Mouse (Mus musculus): ENCODE data around the gene Tbxas1.

Gene Tbxas1

DNA sequence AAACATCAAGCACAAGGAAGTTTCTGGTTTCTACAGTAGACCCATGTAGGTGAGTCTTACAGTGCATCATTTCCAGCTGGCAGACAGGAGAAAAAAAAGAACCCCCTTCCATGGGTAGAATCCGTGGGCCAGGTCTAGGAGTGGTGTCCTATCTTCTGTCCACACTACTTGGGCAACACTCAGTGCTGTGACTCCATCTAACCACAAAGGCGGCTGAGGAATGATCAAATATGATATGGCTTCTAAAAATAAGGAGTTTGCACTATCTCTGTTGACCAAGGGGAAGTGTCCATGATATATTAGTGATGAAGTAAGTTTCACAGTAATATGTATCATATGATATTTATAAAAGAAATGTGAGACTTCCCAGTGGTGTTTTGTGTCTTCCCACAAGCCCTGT lies 16.8 kb downstream of the Tbxas1 start:
- no peak for DNase-seq (ENCODE audit: low read depth in 1 of 2, low spot score in 2 of 2)

DNA sequence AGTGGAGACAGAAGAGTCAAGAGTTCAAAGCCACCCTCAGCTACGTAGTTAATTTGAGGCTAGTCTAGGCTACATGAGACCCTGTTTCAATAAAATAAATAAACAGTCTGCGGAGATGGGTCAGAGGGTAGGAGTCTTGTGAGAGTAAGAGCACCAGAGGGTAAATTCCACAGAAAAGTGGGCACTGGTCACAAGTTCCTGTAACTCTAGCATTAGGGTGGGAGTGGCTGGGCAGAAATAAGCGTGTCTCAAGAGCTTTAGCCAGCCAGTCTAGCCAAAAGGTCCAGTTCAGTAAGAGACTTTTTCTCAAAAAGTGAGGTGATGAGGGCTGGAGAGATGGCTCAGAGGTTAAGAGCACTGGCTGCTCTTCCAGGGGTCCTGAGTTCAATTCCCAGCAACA lies 18.4 kb downstream of the Tbxas1 start:
- no peak for DNase-seq (ENCODE audit: low read depth in 1 of 2, low spot score in 2 of 2)

DNA sequence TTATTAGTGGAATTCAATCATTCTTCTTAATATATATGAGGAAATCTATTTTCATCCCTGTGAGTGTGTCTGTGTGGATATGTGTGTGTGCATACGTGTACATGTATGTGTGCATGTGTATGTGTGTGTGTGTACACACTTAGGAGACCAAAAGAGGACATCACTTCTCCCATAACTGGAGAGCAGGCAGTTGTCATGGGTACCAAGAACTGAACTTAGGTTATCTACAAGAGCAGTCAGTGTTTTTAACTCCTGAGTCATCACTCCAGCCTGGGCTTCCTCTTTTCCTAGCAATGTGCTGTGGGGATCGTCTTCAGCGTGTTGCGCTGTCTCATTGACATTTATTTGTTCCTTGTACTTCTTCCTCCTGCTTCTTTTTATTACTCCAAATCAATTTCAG lies 24.9 kb downstream of the Tbxas1 start:
- peak in 1 of 2 experiments; percentile 32 for DNase-seq (ENCODE audit: low read depth in 1 of 2, low spot score in 2 of 2)

DNA sequence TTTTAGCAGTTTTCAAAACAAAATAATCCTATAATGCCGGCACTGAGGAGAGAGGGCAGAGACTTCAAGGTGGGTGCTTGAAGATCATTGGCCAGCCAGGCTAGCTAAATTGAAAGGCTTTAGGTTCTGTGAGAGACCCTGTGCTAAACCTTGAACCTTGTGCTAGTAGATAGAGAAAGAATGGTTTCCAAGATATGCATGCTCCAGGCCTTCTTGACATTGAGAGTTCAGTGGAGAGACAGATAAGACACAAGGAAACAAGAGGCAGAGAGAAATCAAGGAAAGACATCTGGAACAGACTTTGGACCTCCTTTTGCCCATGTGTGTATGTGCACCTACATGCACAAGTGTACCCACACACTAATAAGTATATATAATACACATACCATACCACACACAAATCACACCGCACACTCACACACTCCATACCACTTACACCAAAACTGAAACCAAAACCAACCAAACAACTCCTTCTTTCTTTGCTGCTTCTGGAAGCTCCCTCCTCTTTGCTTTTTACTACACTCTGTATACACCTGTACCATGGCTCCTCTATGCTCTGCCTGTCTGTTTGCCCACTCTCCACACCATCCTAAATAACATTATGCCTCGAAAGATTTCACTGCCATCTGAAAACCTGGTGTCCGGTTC lies 25.4 kb downstream of the Tbxas1 start:
- no peak for DNase-seq (ENCODE audit: low read depth in 1 of 2, low spot score in 2 of 2)

DNA sequence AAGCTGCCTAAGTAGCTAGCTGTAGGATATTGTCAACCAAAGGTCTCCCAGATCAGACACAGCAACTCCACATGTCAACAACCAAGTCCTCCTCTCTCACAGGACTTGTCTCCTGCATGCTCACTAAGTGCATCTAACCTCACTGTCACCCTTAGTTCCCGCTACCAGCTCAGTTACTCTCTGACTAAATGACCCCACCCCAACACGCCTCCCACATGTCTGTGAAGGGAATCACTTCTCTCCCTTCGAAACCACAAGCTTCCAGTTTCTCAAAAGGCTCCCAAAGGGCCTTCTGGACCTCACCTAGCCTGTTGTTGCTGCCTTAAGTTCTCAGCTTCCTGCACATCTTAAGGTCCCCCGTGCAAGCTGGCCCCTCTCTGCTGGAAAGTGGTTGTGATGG lies 25.9 kb downstream of the Tbxas1 start:
- peak; percentile 50 to 56 for DNase-seq (ENCODE audit: low read depth in 1 of 2, low spot score in 2 of 2)

DNA sequence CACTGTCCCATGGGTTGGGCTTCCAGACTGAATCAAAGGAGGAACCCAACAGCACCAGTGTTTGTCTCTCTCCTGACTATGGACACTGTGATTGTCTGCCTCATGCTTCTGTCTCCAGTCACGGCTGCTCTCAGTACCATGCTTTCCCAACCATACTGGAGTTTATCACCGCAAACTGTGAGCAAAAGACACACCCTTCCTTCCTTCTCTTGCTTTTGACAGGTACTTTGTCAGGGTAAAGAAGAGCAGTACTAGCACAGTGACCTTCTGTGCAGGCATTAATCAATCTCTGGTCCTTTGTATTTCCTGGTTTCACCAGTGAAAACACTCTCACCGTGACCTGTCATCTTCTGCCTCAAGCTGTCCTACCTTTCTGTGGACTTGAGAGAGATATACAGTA lies 26.4 kb downstream of the Tbxas1 start:
- no peak for DNase-seq (ENCODE audit: low read depth in 1 of 2, low spot score in 2 of 2)

DNA sequence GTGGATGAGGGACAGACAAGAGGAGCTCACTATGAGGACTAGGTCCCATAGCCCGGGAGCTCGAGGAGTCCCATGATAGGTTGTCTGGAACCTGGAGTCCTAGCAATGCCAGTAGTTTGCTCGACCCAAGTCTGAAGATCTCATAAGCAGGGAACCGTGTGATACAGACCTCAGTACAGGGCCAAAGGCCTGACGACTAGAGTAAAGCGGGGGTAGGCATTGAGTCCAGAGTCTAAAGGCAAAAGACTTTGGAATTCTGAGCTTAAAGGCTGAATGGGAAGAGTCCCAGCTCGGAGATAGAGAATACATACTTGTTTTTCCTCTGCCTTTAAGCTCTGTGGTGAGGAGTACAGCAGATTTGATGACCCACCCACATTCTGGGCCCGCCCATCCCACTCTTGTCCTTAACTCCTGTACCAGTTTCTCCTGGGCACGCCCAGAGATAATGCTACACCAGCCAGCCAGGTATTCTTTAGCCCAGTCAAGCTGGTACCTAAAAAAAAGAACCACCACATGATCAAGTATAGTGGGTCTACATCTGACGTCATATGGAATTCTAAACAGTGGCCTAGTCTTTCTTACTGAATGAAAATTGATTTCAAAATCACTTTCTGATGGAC lies 27.7 kb downstream of the Tbxas1 start:
- DNase-seq (ENCODE audit: low read depth in 1 of 2, low spot score in 2 of 2): no peak

DNA sequence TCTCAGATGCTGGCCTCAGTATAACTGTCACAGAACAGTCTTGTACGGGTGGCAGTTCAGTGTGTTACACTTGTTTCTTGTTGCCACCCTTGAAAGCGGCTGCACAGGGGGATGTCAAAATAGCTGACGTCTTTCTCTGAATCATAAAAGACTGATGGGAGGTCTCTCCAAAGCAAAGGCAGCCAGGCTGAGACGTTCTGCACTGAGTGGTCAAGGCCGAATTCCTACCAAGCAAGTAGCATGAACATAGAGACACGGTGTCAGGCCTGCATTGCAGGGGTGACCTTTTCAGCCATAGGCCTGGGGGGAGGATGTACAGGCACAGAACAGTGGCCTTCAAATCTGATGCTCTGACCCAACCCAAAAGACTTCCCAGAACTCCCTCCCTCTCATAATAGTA lies 30.8 kb downstream of the Tbxas1 start:
- DNase-seq (ENCODE audit: low read depth in 1 of 2, low spot score in 2 of 2): no peak

DNA sequence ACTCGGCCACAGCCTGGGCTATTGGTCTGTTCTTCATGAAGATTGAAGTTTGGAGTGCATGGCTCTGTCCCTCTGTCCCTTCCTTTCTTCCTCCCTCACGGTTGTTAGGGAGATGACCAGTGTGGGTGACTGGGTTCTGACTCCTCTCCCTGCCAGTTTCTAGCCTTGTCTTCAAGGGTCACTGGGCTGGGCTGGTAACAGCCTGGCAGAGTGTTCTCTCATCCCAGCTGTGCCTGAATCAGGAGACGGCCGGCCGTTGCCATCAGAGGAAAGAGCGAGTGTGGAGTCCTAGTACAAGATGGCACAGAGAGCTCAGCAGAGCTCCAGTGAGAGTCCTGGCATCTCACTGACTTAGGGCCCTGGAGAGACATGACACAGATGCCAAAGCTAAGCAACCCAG lies 33.2 kb downstream of the Tbxas1 start:
- no peak for DNase-seq (ENCODE audit: low read depth in 1 of 2, low spot score in 2 of 2)

DNA sequence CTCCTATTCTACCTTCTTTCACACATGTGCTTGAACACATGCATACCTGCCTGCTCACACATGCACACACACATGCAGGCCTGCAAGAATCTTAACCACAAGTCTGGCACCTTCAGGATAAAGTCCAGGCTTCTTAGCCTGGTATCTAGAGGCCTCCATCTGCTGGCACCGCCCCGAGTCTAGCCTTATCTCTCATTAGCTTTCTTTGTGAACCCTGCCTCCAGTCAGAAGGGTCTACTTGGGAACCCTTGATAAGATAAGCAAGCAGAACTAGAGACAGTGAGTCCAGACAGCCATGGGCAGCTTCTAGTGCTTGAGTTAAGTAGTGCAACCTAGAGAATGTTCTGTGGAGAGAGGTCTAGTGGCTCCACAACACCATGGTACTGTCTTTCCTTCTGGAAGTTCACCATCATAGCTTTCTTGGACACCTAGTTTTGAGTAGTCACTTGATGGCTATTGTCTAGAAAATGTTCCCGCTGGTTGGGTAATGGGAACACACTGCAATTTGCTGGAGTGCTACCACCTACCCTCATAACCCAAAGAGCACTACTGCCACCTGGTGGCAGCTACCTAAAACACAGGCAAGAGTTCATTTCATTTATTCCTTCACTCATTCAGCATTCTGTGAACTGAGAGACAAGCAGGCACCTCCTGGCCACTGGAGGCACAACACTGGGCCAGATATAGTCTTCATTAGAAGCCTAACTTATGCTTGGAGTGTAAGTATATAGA lies 35.8 kb downstream of the Tbxas1 start:
- DNase-seq (ENCODE audit: low read depth in 1 of 2, low spot score in 2 of 2): peak; percentile 46 to 53

DNA sequence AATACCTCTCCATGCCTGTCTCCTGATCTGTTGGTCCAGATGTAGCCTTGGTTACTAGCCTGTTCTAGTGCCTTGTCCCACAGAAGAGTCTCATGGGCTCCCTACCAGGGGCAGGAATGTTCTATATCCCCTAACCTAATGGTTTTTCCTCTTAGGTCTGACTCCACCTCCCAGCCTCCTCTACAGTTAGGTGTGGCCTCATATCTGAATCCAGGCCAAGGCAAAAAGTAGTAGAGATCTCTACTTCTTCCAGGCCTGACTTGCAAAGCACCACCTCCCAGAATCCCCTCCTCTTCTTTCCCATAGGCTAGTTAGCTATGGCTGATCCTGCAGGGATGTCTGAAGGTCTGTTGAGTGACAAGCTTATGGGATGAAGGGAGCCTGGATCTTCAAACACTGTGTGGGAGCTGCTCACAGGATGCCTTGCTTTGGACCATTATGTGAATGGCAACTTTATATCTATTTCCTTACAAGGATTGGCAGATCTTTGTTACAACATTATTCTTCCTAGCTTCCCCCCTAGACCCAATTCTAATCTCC lies 37.0 kb downstream of the Tbxas1 start:
- DNase-seq (ENCODE audit: low read depth in 1 of 2, low spot score in 2 of 2): no peak

DNA sequence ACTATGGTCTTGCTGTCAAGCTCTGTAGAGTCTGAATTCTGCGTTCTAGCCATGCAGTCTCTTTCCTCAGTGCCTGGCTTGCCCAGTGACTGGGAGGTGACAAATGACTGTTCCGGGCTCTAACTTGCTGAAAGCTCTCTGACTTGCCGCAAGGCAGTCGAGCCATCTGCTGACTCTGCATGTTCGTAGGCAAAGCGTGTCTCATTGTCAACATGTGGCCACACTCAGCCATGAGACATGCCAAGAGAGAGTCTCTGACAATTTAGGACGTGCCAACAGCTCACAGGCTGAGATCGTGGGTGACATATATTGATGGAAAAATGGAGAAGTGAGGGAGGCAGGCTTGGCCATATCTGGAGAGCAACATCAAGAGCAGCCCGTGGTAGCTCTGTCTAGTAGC lies 37.6 kb downstream of the Tbxas1 start:
- DNase-seq (ENCODE audit: low read depth in 1 of 2, low spot score in 2 of 2): no peak

DNA sequence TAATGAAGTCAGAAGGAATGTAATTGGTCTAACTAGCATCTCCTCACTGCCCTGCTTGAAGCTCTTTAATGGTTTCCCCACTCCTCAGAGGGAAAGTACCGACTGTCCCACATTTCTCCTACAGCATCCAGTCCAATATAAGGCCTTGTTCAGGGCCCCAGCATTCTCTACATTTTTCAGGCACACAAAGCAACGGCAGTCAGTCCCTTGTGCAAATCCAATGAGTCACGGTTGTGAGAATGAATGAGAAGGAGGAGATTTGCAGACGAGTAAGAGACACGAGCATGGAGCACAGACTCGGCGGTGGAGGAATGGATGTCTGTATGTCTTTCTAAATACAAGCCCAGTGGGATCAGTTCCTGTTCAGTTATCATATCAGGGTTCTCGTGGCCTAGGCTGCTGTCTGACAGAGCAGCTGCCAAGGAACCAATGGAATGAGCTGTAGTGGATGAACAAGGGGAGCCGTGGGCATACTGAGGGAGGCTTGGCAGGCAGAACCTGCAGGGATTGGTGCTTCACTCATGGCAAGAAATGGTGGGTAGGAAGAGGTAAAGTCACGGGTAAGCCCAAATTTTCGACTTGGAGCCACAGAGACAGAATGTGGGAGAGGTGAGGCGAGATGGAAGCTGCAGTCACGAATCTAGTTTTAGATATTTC lies 38.3 kb downstream of the Tbxas1 start:
- DNase-seq (ENCODE audit: low read depth in 1 of 2, low spot score in 2 of 2): no peak

DNA sequence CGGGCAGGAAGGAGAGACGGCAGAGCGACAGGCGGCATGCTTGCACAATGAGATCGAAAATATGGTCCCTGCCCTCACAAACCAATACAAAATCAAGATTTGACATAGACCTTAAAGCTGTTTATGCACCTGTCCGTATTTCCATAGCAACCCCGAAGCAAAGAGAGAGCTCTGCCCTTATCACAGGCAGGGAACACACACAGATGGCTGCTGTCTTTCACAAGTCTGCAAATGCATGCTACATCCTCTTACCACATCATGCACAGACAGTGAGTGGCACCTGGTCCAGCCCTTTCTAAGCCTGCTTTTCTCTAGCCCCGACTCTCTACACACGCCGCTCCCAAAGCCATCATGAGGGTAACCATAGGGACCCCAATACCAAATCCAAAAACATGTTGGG lies 39.0 kb downstream of the Tbxas1 start:
- DNase-seq (ENCODE audit: low read depth in 1 of 2, low spot score in 2 of 2): no peak

DNA sequence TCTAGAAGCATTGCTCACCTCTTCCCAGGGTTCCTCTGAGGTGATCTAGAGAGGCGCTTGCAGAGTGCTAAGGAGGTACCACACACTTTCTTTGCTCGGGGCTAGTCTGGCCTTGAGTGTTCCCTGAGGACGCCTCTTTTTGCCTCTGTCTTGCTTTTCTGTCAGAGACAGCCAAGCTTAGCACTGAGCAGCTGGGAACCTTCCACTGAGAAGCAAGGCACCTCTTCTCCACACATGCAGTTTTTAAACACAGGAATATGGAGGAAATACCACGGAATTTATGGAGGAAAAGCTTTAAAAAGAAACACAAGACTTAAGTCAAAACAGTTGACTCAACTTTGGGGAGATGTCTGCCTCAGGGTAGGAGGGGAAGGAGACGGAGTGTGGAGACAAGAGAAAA lies 40.6 kb downstream of the Tbxas1 start:
- no peak for DNase-seq (ENCODE audit: low read depth in 1 of 2, low spot score in 2 of 2)

DNA sequence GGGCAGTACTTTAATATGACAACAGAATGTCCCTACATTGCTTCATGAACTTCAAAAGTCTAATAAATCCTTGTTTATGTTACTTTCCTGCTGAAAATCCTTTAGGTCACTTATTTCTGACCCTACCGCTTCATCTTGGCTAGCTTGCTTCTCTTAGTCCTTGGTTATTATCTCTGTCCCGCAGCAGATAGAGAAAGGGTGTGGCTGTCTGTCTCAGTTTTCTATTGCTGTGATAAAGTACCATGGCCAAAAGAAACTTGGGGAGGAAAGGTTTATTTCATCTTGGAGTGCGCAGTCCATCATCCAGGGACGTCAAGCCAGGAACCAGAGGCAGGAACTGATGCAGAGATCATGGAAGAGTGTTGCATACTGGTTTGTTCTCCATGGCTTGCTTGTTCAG lies 41.4 kb downstream of the Tbxas1 start:
- no peak for DNase-seq (ENCODE audit: low read depth in 1 of 2, low spot score in 2 of 2)

DNA sequence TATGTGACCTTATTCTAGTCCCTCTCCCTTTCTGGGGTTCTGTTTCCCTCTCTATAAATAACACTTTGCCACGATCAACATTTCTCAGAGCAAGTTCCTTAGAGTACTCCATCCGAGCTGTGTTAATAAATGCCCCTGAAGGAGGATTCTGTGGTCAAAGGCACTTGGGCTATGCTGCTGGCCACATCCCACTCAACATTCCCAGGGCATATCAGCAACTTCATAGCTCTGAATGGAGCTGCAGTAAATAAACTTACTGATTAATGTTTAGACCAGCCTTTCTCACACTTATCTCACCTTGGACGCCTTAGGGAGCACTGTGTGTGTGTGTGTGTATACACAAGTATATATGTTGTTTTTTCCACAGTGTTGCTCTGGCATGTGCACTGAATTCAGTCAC lies 42.2 kb downstream of the Tbxas1 start:
- DNase-seq (ENCODE audit: low read depth in 1 of 2, low spot score in 2 of 2): no peak

DNA sequence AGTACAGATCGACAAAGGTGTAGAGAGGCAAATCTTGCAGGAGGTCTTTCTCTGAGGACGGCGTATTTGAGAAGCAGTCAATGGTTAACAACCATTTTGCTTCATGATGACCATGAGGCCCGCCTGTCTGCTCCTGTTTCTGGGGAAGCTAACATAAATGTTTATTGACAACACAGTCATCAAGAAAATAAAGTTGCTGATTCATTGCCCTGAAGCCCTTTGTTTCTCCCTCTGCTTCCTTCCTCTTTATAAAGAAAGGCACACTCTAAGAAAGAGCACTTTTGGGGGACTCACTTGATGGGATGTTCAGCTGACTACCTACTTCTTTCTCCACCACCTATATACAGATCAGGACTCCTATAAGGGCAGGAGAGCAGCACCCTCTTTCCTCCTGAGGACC lies 43.5 kb downstream of the Tbxas1 start:
- peak in 1 of 2 experiments; percentile 7 for DNase-seq (ENCODE audit: low read depth in 1 of 2, low spot score in 2 of 2)

DNA sequence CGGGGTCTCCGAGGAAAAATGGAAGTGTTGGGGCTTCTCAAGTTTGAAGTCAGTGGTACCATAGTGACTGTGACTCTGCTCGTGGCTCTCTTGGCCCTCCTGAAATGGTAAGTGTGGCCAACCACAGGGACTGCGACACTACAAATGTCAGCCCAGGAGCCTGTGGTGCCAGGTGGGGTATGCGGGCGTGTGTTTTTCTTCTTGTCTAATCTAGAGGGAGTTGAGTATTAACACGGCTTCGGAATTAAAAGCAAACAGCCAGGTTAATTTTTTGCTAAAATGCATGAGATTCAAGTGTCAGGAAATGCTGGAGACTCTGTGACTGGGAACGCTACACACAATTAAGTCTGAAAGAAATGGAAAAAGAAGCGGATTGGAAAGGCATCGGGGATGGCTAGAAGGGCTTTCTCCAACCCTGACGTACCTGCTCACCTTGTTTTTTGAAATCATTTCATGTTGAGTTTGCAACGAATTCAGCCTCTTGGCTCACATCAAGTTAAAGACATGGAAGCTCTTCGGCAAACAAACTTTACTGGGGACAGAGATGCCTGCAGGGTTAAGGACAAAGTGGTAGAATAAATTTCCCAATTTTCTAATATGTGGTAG lies 44.0 kb downstream of the Tbxas1 start:
- no peak for DNase-seq (ENCODE audit: low read depth in 1 of 2, low spot score in 2 of 2)

DNA sequence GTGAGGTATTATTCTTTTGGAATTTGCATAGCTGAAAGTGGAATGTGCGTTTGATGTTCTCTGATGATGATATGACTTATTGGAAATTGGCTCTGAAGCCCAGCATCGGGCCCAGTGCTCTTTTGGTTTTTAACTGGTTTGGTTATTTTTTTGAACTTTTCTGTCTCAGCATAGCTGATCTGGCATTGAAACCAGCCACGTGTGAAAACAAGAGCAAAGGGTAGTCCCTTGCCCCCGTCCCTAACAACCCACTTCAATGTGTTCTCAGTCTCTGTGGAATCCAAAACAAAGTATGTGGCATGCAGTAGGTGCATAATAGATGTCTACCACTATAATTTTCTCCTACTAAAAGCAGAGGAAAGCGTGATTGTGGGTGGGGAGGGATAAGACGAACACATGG lies 44.9 kb downstream of the Tbxas1 start:
- no peak for DNase-seq (ENCODE audit: low read depth in 1 of 2, low spot score in 2 of 2)

DNA sequence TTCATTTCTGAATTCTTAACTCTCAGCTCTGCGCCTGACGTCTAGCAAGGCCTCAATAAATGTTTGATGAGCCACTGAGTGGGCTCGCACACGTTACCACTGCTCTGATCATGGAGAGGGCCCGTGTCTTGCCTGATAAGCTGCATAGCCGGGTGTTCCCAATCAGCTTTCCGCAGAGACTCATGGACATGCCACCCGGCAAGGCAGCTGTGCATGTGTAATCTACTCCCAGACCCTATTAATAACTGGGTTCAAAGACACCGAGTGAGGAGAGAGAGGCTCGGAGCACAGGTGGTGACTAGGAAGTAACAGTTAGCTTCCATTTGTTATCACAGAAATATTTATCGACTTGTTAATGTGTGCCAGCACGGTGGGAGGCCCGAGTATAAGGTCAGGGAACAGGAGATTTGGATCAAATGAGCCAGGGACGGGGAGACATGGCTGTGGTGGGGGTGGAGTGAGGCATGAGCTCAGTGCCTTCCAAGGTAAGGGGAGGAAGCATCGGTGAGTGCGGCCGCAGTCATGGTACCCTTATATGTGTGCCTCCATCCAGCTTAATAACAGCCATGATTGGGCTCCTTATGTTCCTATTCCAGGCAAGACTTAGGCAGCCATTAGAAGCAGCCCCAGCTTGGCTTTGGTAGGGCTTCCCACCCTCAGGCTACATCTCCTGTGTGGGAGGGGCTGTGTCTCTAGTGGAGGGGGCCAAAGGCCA lies 46.0 kb downstream of the Tbxas1 start:
- DNase-seq (ENCODE audit: low read depth in 1 of 2, low spot score in 2 of 2): no peak
